Mouse (Mus musculus) heart, postnatal 4 days (tissue): ENCODE data around the gene Gm21987. TPM values are rescaled to one million over a fixed set of nuclear protein-coding genes. Genes with fewer than 3 reads are reported as not detected.

Source experiments
- DNase-seq: peaks from one replicate; pipeline ENCODE4 v3.0.0; 2021
- total RNA-seq, 2 experiments: library from RNA; stranded (reverse); gene quantifications; 2 replicates each; pipeline ENCODE4 v1.2.3; 2021

Gm21987 gene
- total RNA-seq, 2 experiments from 2014 or later: 1.1 to 1.6 TPM

- DNase-seq: no peak
These were observed 25.0 kb downstream of the Gm21987 start for GRCm38 (mm10) chr16:38371705-38372296.

- DNase-seq: no peak
These were observed 26.0 kb downstream of the Gm21987 start for GRCm38 (mm10) chr16:38372876-38373275.

- peak; percentile 29 for DNase-seq
These were observed 26.6 kb downstream of the Gm21987 start for GRCm38 (mm10) chr16:38373439-38373838.

- no peak for DNase-seq
These were observed 27.1 kb downstream of the Gm21987 start for GRCm38 (mm10) chr16:38373941-38374340.

GRCm38 (mm10) chr16:38374379-38375140, 27.7 kb downstream of the Gm21987 start:
- DNase-seq: no peak

- no peak for DNase-seq
These were observed 28.3 kb downstream of the Gm21987 start for GRCm38 (mm10) chr16:38375182-38375581.

GRCm38 (mm10) chr16:38376163-38376840, 29.5 kb downstream of the Gm21987 start:
- peak; percentile 41 for DNase-seq

- peak; percentile 40 for DNase-seq
These were observed 30.0 kb downstream of the Gm21987 start for GRCm38 (mm10) chr16:38376841-38377249.

- peak; percentile 37 for DNase-seq
These were observed 30.7 kb downstream of the Gm21987 start for GRCm38 (mm10) chr16:38377546-38377945.

- peak; percentile 27 for DNase-seq
These were observed 31.8 kb downstream of the Gm21987 start for GRCm38 (mm10) chr16:38378591-38378990.

GRCm38 (mm10) chr16:38379088-38379487, 32.2 kb downstream of the Gm21987 start:
- no peak for DNase-seq

GRCm38 (mm10) chr16:38379493-38379892, 32.7 kb downstream of the Gm21987 start:
- no peak for DNase-seq

- no peak for DNase-seq
These were observed 33.1 kb downstream of the Gm21987 start for GRCm38 (mm10) chr16:38379926-38380325.

- DNase-seq: no peak
These were observed 36.8 kb downstream of the Gm21987 start for GRCm38 (mm10) chr16:38383683-38384082.

GRCm38 (mm10) chr16:38385184-38385634, 38.4 kb downstream of the Gm21987 start:
- DNase-seq: no peak

- DNase-seq: no peak
These were observed 38.9 kb downstream of the Gm21987 start for GRCm38 (mm10) chr16:38385700-38386099.

- DNase-seq: no peak
These were observed 40.5 kb downstream of the Gm21987 start for GRCm38 (mm10) chr16:38387389-38387788.

- no peak for DNase-seq
These were observed 41.9 kb downstream of the Gm21987 start for GRCm38 (mm10) chr16:38388757-38389156.

- DNase-seq: no peak
These were observed 42.5 kb downstream of the Gm21987 start for GRCm38 (mm10) chr16:38389284-38389893.

GRCm38 (mm10) chr16:38390322-38390721, 43.5 kb downstream of the Gm21987 start:
- DNase-seq: no peak

- peak; percentile 79 for DNase-seq
These were observed 45.5 kb downstream of the Gm21987 start for GRCm38 (mm10) chr16:38392126-38392894.

GRCm38 (mm10) chr16:38394191-38394618, 47.4 kb downstream of the Gm21987 start:
- DNase-seq: no peak
